In the genomic region with DNA sequence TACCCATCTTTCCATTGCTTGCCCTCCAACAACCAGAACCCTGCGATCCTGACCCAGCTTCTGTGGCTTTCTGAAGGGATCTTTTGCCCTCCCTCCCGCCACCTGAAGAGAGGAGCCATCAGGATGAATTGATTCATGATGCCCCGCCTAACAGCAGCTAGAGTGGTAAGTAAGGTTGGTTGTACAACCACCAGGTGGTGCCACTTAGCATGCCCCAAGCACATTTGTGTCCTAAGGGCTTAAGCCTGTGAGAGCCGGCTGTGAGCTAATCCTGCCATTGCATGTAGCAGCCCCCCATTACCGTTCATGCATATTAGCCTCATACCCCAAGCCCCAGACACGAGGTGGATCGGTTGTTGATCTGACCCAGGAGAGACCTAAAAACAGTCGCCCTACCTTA, we compare ENCODE assay signal across 8 mouse cellular contexts. TPM values are rescaled to one million over a fixed set of nuclear protein-coding genes. Genes with fewer than 3 reads are reported as not detected.
DNase-seq lines count a peak whose midpoint lies in the region; ATAC-seq and TF ChIP-seq lines count a peak whose summit lies in the region.

No protein-coding gene starts in this region.

- no peaks in the 10 kb centered on the region for H3K27me3 ChIP-seq in heart, postnatal 0 days (ENCODE audit: control insufficient read depth, insufficient read depth, low read length)
- no peaks in the 10 kb centered on the region for H3K27me3 ChIP-seq in limb, embryonic 10.5 days (ENCODE audit: low read depth, poor library complexity, severe bottlenecking)
- no peaks in the 10 kb centered on the region for H3K27me3 ChIP-seq in midbrain, embryonic 11.5 days (ENCODE audit: control insufficient read depth, insufficient read depth, low read length)

- TF ChIP-seq EP300 in heart, postnatal 0 days (IDR thresholded peaks at IDR 0.05; ENCODE audit: low read depth), result no peak

- peak; percentile 97 for DNase-seq in heart, adult 11 months
- DNase-seq in heart, adult 8-10 months (ENCODE audit: low spot score), result no peak
- peak; percentile 94 for DNase-seq in R1 (ENCODE audit: low read depth, low spot score)
- peak; percentile 60 for DNase-seq in embryo, embryonic 9.5 days (ENCODE audit: extremely low spot score)
- peak; percentile 61 for DNase-seq in heart, postnatal 0 days (ENCODE audit: low spot score)
- DNase-seq in limb, embryonic 10.5 days (ENCODE audit: low spot score), result peak; percentile 54
- peak; percentile 91 for DNase-seq in midbrain, embryonic 11.5 days (ENCODE audit: low spot score, missing footprints)
- peak; percentile 83 to 90 for DNase-seq in spleen, postnatal 4 days (ENCODE audit: low spot score in 2 of 2)

- H3K9ac ChIP-seq in heart, postnatal 0 days (replicated peaks; ENCODE audit: low read depth, low read length), result no peak overlapping the region
- no peak overlapping the region for H3K9ac ChIP-seq in midbrain, embryonic 11.5 days (ENCODE audit: low read length)

- peak; percentile 72 for TF ChIP-seq CTCF in heart, postnatal 0 days (IDR thresholded peaks at IDR 0.05; ENCODE audit: low read depth)

- no peaks in the 10 kb centered on the region for H3K9me3 ChIP-seq in heart, postnatal 0 days (replicated peaks; ENCODE audit: control insufficient read depth, low read length)
- no peaks in the 10 kb centered on the region for H3K9me3 ChIP-seq in limb, embryonic 10.5 days (replicated peaks)
- no peaks in the 10 kb centered on the region for H3K9me3 ChIP-seq in midbrain, embryonic 11.5 days (ENCODE audit: control insufficient read depth, low read length)

- WGBS in heart, postnatal 0 days, result 10% methylated on average over 8 of the region's 8 CpGs
- 5% methylated on average over 8 of the region's 8 CpGs for WGBS in limb, embryonic 10.5 days
- WGBS in midbrain, embryonic 11.5 days, result 6% methylated on average over 8 of the region's 8 CpGs

- no peaks in the 10 kb centered on the region; the same call in none of the 2 replicates for H3K36me3 ChIP-seq in heart, postnatal 0 days (replicated peaks; ENCODE audit: control insufficient read depth, insufficient read depth, low read length)
- peaks cover 29% of the 10 kb centered on the region for H3K36me3 ChIP-seq in limb, embryonic 10.5 days
- H3K36me3 ChIP-seq in midbrain, embryonic 11.5 days (ENCODE audit: control insufficient read depth, insufficient read depth, low read length), result no peaks in the 10 kb centered on the region; the same call in 1 of the 2 replicates

- H3K4me3 ChIP-seq in heart, postnatal 0 days (ENCODE audit: low read depth, low read length), result peak overlapping the region; percentile 83
- peak overlapping the region; percentile 89 for H3K4me3 ChIP-seq in limb, embryonic 10.5 days
- peak overlapping the region; percentile 3; the same call in 1 of the 2 replicates for H3K4me3 ChIP-seq in midbrain, embryonic 11.5 days (ENCODE audit: low read depth, low read length)

- peaks cover 10% of the 10 kb centered on the region; the same call in 1 of the 2 replicates for H3K4me1 ChIP-seq in heart, postnatal 0 days (ENCODE audit: control insufficient read depth, insufficient read depth)
- H3K4me1 ChIP-seq in limb, embryonic 10.5 days, result peaks cover 55% of the 10 kb centered on the region
- peaks cover 22% of the 10 kb centered on the region for H3K4me1 ChIP-seq in midbrain, embryonic 11.5 days (ENCODE audit: control insufficient read depth, insufficient read depth, low read length)

- peak overlapping the region; percentile 83 for H3K27ac ChIP-seq in heart, postnatal 0 days (ENCODE audit: low read depth)
- peak overlapping the region; percentile 91 for H3K27ac ChIP-seq in limb, embryonic 10.5 days
- H3K27ac ChIP-seq in midbrain, embryonic 11.5 days (ENCODE audit: low read depth, low read length), result no peak overlapping the region; the same call in 1 of the 2 replicates

- H3K4me2 ChIP-seq in heart, postnatal 0 days (ENCODE audit: low read depth, low read length), result peak overlapping the region; percentile 76
- peak overlapping the region; percentile 78; the same call in 1 of the 2 replicates for H3K4me2 ChIP-seq in midbrain, embryonic 11.5 days

- 0 out of 2 replicates have a peak, but pooled peaks have one; percentile 9 for ATAC-seq in heart, postnatal 0 days (ENCODE audit: insufficient read depth, low read depth)
- ATAC-seq in midbrain, embryonic 11.5 days (ENCODE audit: low FRiP score), result no peak

RNA-seq across cellular contexts. Expression of a gene that starts 1.8 kb away (rescaled TPM):
- 1 to 10 TPM; 3.5 to 5.0 (median 4.7) TPM for total RNA-seq in heart, adult 8-10 months (2022)
- total RNA-seq in heart, postnatal 0 days (2014; rRNA removed; ENCODE audit: low replicate concordance), result 9.3 TPM in 2 replicates
- 3.1 and 3.5 TPM in 2 replicates for polyA plus RNA-seq in heart, postnatal 0 days (2015; fragmentation: Nextera tagmentation; extraction: Ambion mirVana)
- 8.7 and 11.3 TPM in 2 replicates for polyA plus RNA-seq in limb, embryonic 10.5 days (2016; fragmentation: Nextera tagmentation; extraction: Ambion mirVana)
- polyA plus RNA-seq in midbrain, embryonic 11.5 days (2014; fragmentation: Nextera tagmentation; extraction: Ambion mirVana), result 3.1 and 3.2 TPM in 2 replicates

RNA-seq across cellular contexts. Expression of a gene that starts 11.2 kb away (rescaled TPM):
- 10 to 100 TPM; 44.7 to 48.1 (median 46.9) TPM for total RNA-seq in heart, adult 8-10 months (2022)
- total RNA-seq in heart, postnatal 0 days (2014; rRNA removed; ENCODE audit: low replicate concordance), result 194 and 462 TPM in 2 replicates
- 88.2 and 88.6 TPM in 2 replicates for polyA plus RNA-seq in heart, postnatal 0 days (2015; fragmentation: Nextera tagmentation; extraction: Ambion mirVana)
- polyA plus RNA-seq in limb, embryonic 10.5 days (2016; fragmentation: Nextera tagmentation; extraction: Ambion mirVana), result 104 and 108 TPM in 2 replicates
- 90.8 and 109 TPM in 2 replicates for polyA plus RNA-seq in midbrain, embryonic 11.5 days (2014; fragmentation: Nextera tagmentation; extraction: Ambion mirVana)

RNA-seq across cellular contexts. Expression of a gene that starts 17.6 kb away (rescaled TPM):
- total RNA-seq in heart, adult 8-10 months (2022), result 10 to 100 TPM; 10.7 to 15.0 (median 12.2) TPM
- 13.1 and 17.6 TPM in 2 replicates for total RNA-seq in heart, postnatal 0 days (2014; rRNA removed; ENCODE audit: low replicate concordance)
- polyA plus RNA-seq in heart, postnatal 0 days (2015; fragmentation: Nextera tagmentation; extraction: Ambion mirVana), result 7.6 TPM in 2 replicates
- polyA plus RNA-seq in limb, embryonic 10.5 days (2016; fragmentation: Nextera tagmentation; extraction: Ambion mirVana), result 40.8 and 42.6 TPM in 2 replicates
- 21.6 and 23.5 TPM in 2 replicates for polyA plus RNA-seq in midbrain, embryonic 11.5 days (2014; fragmentation: Nextera tagmentation; extraction: Ambion mirVana)

RNA-seq across cellular contexts. Expression of a gene that starts 23.8 kb away (rescaled TPM):
- total RNA-seq in heart, adult 8-10 months (2022), result 10 to 100 TPM; 20.0 to 25.2 (median 21.9) TPM
- 25.8 and 44.5 TPM in 2 replicates for total RNA-seq in heart, postnatal 0 days (2014; rRNA removed; ENCODE audit: low replicate concordance)
- 39.2 and 39.8 TPM in 2 replicates for polyA plus RNA-seq in heart, postnatal 0 days (2015; fragmentation: Nextera tagmentation; extraction: Ambion mirVana)
- 87.8 and 92.2 TPM in 2 replicates for polyA plus RNA-seq in limb, embryonic 10.5 days (2016; fragmentation: Nextera tagmentation; extraction: Ambion mirVana)
- polyA plus RNA-seq in midbrain, embryonic 11.5 days (2014; fragmentation: Nextera tagmentation; extraction: Ambion mirVana), result 60.2 and 62.3 TPM in 2 replicates

RNA-seq across cellular contexts. Expression of a gene that starts 23.8 kb away (rescaled TPM):
- total RNA-seq in heart, adult 8-10 months (2022), result under 1 TPM; 0.44 to 0.81 (median 0.73) TPM
- 1.6 and 4.5 TPM in 2 replicates for total RNA-seq in heart, postnatal 0 days (2014; rRNA removed; ENCODE audit: low replicate concordance)
- polyA plus RNA-seq in heart, postnatal 0 days (2015; fragmentation: Nextera tagmentation; extraction: Ambion mirVana), result 1.8 and 2.7 TPM in 2 replicates
- 11.1 and 13.4 TPM in 2 replicates for polyA plus RNA-seq in limb, embryonic 10.5 days (2016; fragmentation: Nextera tagmentation; extraction: Ambion mirVana)
- polyA plus RNA-seq in midbrain, embryonic 11.5 days (2014; fragmentation: Nextera tagmentation; extraction: Ambion mirVana), result 5.4 and 6.9 TPM in 2 replicates

Comparison
In these comparisons a context has a peak if more than half of its experiments do, and no peak if none do; other contexts are left out.
1. H3K4me3 ChIP-seq: peak in every context shown above with its lines; median percentile 89 in limb, embryonic 10.5 days; 83 in heart, postnatal 0 days; 3 in midbrain, embryonic 11.5 days.